Mouse (Mus musculus): Measurements from ENCODE around the gene Aagab.

DNA sequence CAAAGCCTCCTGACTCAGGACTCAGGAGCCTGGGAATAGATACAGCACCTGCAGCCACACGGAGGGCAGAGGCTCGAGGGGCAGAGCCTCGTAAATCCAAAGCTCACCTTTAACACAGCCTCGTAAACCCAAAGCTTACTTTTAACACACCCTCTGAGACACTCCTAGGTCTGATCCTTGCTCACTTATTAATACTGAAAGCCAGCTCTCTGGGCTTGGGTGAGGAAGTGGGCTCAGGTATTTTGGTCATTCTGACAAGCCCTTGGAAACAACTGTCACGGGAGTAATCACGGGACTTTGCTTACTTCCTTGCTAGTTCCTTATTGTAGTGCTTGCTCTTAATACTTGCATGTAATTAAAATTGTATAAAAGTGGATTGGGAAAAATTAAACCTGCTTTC, 13.3 kb upstream of the Aagab start:
- TF ChIP-seq POLR2A (IDR thresholded peaks at IDR 0.05; ENCODE audit: low read depth, low read length), result no peak
- TF ChIP-seq CTCF (IDR thresholded peaks at IDR 0.05; ENCODE audit: extremely low read depth, insufficient read length, insufficient replicate concordance, low read depth, low read length), result no peak

All from small intestine, adult 2 months (tissue).